Mouse (Mus musculus): ENCODE measurements around the gene Uqcrc1.
A peak's percentile ranks its signal among the peaks of the same experiment; 100 is the strongest.

Gene Uqcrc1

DNA sequence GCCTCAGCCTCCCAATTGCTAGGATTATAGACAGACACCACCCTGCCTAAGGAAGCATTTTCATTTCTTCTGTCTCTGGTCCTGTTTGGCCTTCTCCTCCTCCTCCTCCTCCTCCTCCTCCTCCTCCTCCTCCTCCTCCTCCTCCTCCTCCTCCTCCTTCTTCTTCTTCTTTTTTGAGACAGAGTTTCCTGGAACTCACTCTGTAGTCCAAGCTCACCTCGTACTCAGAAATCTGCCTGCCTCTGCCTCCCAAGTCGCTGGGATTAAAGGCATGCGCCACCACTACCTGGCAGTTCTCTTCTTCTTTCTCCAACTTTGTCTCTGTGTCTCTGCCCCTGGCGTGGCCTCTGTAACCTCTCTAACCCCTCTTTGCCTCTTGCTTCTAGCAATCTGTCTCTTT lies 49.3 kb downstream of the Uqcrc1 start, which contains the start of gene Ucn2:
Ucn2 (plus strand) TSS at position 301 of the 400 bp plus-strand sequence.
- DNase-seq (ENCODE audit: low read depth): no peak

DNA sequence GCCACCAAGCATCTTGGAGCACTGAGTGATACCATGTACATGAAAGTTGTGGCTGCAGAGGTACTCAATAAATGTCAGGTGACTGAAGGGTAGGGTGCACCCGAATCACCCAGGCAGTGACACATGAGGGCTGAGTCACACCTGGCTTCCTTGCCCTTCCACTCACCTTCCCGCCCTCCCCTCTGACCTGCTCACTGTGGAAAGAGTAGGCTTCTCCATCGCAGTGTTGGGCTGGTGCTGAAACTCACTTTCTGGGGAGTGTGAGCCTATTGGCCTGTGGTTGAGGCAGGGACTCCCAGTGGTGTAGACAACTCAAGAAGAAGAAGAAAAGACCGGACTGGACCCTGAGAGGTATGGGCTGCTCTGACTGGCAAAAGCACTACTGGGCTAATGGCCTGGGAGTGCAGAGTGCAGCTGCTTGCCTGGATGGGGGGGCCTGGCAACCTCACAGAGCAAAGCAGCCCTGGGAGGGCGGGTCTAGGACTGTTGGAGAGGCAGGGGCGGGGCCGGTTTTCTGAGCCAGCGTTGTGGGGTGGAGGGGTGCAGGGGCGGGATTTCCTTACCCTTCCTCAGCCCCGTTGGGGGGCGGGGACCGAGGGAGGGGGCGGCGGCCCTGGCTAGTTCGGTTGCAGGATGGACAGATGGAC lies 51.4 kb downstream of the Uqcrc1 start:
- no peak for DNase-seq (ENCODE audit: low read depth)

DNA sequence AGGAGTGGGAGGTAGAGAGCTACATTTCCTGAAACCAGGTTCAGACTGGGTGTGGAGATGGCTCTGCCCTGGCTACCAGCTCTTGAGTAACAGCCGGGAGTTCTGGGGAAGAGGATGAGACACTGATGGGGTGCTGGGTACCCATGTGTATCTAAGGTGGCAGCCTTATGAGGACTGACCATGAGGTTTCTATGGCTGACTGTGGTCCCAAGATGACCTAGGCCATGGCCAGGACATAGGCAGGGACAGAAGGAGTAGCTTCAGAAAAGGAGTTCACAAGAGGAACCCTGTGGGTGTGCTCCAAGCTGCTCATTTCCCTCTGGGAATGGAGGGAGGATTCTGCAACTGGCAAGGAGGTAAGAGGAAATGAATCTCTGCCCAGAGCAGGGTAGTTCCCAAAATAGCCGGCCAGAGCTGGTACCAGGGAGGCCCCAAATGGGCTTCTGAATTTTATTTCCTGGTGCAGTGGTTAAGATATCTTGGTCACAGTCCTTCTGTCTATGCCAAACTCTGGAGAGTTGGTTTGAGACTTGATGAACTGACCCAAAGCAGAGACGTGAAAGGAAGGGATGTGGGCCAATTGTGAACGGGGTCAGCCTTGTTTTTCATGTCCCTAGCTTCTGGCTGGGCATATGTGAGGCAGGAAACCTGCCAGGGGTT lies 53.5 kb downstream of the Uqcrc1 start:
- peak; percentile 16 for DNase-seq (ENCODE audit: low read depth)

DNA sequence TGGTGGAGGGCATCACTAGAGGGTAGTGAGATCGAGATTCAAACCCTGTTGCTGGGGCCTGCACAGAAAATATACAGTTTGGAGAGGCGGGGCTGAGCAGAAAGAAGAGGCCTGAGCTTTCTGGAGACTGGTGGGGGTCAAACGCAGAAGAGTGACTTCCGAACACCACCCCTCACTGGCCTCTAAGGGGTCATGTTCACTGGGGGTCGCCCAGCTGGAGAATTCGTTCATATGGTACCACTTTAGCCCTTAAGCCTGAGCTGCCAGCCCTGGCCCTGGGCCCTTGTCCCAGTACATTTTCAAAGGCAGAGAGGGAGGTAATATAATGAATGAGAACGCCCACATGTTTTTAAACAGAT lies 54.0 kb downstream of the Uqcrc1 start:
- DNase-seq (ENCODE audit: low read depth): no peak

DNA sequence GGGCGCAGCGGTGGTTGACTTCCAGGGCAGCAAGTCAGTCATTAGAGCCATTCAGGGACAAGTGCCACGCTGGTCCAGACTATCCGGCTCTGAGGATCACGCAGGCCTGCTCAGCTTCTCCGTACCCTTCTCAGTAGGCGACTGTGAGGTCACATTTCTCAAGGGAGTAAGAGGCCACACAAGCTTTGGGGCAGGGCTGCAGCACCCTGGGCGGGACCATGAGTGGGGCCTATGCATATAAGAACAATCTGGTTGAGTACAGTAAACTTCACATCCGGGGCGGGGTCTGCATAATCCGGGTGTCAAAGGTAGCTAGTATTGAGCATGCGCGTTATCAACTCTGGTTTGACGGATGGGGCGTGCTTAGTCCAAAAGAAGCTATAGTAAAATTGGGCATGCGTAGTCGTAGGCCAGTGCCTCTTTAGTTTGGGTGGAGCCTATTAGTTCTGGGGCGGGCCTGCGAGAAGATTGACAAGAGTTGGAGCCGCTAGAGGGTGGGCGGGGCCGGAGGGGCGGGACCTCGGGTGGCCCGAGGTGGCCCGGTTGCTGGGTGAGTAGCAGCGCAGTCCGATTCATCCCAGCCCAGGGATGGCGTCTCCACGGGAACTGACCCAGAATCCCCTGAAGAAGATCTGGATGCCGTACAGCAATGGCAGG lies 55.1 kb downstream of the Uqcrc1 start, which contains the start of gene Pfkfb4:
Pfkfb4 (plus strand) TSS at position 351 of the 657 bp plus-strand sequence.
- DNase-seq (ENCODE audit: low read depth): peak; percentile 98

DNA sequence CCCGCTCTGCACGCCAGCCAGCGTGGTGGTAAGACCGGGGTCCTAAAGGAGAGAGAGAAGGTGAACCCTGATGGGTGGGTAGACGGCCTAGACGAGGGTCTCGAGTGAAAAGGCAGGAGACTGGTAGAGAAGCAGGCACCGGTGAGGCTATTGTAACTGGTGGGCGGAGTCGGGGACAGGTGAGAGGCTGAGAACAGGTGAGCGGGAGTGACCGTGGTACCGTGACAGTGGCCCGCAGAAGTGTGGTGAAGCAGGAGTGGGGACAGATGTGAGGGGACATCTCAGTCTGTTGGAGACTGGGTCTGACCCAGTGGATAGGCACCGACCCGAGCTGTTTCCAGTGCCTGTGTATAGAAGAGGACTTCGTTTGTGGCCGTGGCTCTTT lies 55.6 kb downstream of the Uqcrc1 start:
- no peak for DNase-seq (ENCODE audit: low read depth)

DNA sequence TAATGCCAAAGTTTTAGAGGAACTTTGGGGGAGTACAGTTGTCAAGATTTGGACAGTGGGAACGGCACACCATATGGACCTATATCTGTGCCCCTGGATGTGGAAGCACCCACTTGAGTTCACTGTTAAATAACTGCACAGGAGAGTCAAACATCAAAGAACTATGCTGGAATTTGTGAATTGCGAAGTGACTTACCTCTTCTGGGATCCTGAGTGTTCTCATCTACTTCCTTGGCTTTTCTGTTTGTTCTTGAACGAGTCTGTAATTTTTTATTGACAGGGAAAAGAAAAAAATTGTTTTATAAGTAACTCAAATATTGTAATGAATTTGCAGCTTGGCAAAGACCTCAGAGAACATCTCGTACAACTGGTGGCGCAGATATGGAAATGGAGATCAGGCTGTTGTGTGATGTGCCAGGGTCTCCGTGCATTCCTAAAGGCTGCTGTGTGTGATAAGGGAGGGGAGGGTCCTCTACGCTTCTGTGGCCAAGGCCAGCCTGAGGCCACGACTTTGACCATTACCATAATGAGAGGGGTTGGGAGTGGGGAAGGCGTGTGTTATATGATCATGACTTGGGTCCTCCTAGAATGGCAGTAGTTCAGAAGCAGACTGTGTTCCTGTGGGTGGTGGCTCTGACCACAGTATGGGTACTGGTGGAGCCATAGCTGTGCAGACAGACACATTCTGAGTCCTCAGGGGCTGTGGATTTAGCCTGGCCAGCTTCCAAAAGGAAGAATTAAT lies 56.4 kb downstream of the Uqcrc1 start:
- no peak for DNase-seq (ENCODE audit: low read depth)

DNA sequence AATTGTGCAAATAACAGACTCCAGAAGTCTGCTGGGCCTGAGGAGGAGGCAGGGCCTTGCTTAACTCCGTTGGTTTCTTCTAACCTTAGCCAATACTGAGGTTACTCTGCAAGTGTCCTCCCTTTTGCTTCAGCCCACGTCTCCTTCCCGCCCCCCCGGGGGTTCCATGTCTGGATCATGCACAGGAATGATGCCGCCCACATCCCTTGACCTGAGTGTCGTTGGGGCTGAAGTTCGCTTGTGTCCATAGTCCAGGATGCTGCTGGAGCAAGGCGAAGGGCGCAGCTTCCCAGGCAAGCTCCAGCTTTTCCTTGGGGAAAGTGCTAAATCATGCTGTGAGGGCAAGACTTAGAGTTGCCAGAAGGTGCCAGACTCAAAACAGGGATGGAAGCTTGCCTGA lies 60.0 kb downstream of the Uqcrc1 start:
- DNase-seq (ENCODE audit: low read depth): no peak

DNA sequence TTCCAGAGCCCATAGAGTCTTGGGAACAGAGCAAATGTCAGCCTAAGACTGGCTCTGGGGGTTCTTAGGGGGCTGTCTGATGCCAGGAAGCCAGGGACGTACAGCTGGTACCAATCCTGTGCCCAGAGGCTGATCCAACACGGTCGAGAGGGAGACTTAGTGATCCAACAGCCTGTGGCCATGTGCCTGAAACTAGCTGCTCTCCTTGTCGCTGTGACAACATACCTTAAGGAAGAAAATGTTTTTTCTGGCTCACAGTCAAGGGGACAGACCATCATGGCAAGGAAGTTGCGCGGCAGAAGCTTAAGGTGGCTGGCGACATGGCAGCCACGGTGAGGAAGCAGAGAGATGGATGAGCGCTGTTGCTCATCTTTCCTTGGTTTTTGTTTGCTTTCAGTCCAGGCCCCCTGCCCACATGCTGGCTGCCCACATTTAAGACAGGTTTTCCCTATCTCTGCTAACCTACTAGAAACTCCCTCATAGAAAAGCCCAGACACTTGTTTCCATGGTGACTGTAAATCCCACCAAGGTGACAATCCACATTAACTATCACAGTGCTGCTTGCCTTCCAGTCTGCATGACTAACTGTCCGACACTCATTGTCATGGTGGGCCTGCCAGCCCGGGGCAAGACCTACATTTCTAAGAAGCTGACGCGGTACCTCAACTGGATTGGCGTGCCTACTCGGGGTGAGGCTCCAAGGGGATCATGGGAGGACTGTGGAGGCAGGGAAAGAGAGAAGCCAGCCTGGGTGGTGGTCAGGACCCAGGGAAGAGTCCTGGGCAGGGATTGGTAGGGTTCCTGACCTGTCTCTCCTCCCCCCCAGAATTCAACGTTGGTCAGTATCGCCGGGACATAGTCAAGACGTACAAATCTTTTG lies 62.1 kb downstream of the Uqcrc1 start:
- no peak for DNase-seq (ENCODE audit: low read depth)

DNA sequence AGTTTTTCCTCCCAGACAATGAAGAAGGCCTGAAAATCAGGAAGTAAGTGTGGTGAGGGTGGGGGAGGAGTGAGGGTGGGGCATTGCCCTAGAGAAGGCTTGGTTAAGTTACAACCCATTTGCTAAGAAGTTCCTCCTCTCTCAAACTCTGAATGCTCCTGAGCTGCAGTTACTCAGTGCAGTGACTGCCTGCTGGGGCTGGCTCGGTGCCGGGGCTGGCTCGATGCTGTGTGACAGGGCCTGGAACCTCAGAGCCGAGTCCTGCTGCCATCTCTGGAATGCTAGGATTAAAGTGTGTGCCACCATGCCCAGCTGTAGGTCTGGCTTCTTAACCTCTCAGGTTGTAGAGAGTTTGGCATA lies 62.7 kb downstream of the Uqcrc1 start:
- no peak for DNase-seq (ENCODE audit: low read depth)
